Mouse (Mus musculus) cortical plate, adult 2 months (tissue): ENCODE data around the gene Ift122.

Experiments used
- CTCF ChIP-seq: fragments of 200-500 bp; IDR thresholded peaks from 2 replicates; pipeline ENCODE4 v1.5.1; 2011; ENCODE audit warnings: mild to moderate bottlenecking, control low read depth, low read length; ENCODE audit not compliant: insufficient read depth; ENCODE audit errors: extremely low read depth
- POLR2A ChIP-seq: fragments of 200-500 bp; IDR thresholded peaks from 2 replicates; pipeline ENCODE4 v1.6.1; 2011; ENCODE audit warnings: mild to moderate bottlenecking, low read length, control low read depth; ENCODE audit not compliant: insufficient read depth; ENCODE audit errors: extremely low read depth

DNA sequence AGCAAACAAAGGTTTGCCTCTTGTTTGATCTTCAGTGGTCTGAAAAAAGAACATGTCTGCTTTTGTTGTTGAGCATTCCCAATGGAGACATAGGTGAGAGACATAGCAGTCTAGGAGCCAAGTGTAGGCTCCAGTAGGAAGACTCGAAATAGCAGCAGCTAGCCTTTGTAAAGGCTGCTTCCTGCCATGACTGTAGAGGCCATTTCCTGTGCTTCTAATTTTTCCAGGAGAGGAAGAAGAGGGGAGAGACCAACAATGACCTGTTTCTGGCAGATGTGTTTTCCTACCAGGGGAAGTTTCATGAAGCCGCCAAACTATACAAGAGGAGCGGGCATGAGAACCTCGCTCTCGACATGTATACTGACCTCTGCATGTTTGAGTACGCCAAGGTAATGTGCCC, 52.3 kb downstream of the Ift122 start:
- TF ChIP-seq POLR2A (no peak), CTCF (no peak)
